Mouse (Mus musculus) liver, postnatal 0 days (tissue): Measurements from ENCODE around the gene Nfat5. TPM values are rescaled to one million over a fixed set of nuclear protein-coding genes. Genes with fewer than 3 reads are reported as not detected.
A peak's percentile ranks its signal among the peaks of the same experiment; 100 is the strongest.

Experiments used
- ATAC-seq: fragments of 200-750 bp; cut with Nextera tagmentation; 2 replicates; pipeline ENCODE4 v1.8.0; 2017; ENCODE audit warnings: mild to moderate bottlenecking, moderate library complexity
- DNase-seq: peaks from one replicate; pipeline ENCODE4 v3.0.0-alpha.2; 2016
- H3K27ac ChIP-seq: fragments of 300-500 bp; sonication (generic); 2 replicates; pipeline ENCODE4 v1.5.1; 2014; ENCODE audit warnings: antibody characterized with exemption, moderate library complexity, mild to moderate bottlenecking, low read depth
- H3K27me3 ChIP-seq: fragments of 300-500 bp; sonication (generic); 2 replicates; pipeline ENCODE4 v1.6.1; 2014; ENCODE audit warnings: low read length, control low read depth, mixed read lengths; ENCODE audit not compliant: insufficient read depth
- H3K36me3 ChIP-seq: fragments of 300-500 bp; sonication (generic); replicated peaks from 2 replicates; pipeline ENCODE4 v1.6.1; 2014; ENCODE audit warnings: mild to moderate bottlenecking, control low read depth, low read length, moderate library complexity, mixed read lengths; ENCODE audit not compliant: insufficient read depth
- H3K4me1 ChIP-seq: fragments of 300-500 bp; sonication (generic); 2 replicates; pipeline ENCODE4 v1.6.1; 2014; ENCODE audit warnings: antibody characterized with exemption, mild to moderate bottlenecking, control low read depth; ENCODE audit not compliant: insufficient read depth
- H3K4me2 ChIP-seq: fragments of 300-500 bp; sonication (generic); 2 replicates; pipeline ENCODE4 v1.6.1; 2014; ENCODE audit warnings: low read depth, mild to moderate bottlenecking, low read length, moderate library complexity, mixed read lengths
- H3K4me3 ChIP-seq: fragments of 300-500 bp; sonication (generic); 2 replicates; pipeline ENCODE4 v1.5.1; 2014; ENCODE audit warnings: low read depth, low read length
- H3K9ac ChIP-seq: fragments of 300-500 bp; sonication (generic); replicated peaks from 2 replicates; pipeline ENCODE4 v1.6.1; 2014; ENCODE audit warnings: mild to moderate bottlenecking, moderate library complexity
- H3K9me3 ChIP-seq: fragments of 300-500 bp; sonication (generic); 2 replicates; pipeline ENCODE4 v1.6.1; 2016; ENCODE audit warnings: mild to moderate bottlenecking, control low read depth, low read length, mixed read lengths
- CTCF ChIP-seq: sonication (generic); IDR thresholded peaks from 2 replicates; pipeline ENCODE4 v1.5.1; 2016; ENCODE audit warnings: antibody characterized with exemption, low read depth
- EP300 ChIP-seq: IDR thresholded peaks from 2 replicates; pipeline ENCODE4 v1.6.1; 2016; ENCODE audit warnings: antibody characterized with exemption, low read depth, mild to moderate bottlenecking
- WGBS: fragments of 180-500 bp; shearing (Covaris S2); extraction: QIAGEN DNeasy Blood & Tissue Kit; methylation state at CpG from one replicate; pipeline ENCODE4 v1.1.7; 2014; ENCODE audit not compliant: insufficient replicate concordance; 5-methylcytosine and 5-hydroxymethylcytosine counted together
- polyA plus RNA-seq: library from polyadenylated mRNA; unstranded; fragments of >200 nt; fragmentation: Nextera tagmentation; extraction: Ambion mirVana; gene quantifications from 2 replicates; pipeline ENCODE4 v1.2.1, GENCODE M21; 2015

Nfat5 gene
- polyA plus RNA-seq, 1 experiment from 2014 or later = 1.6 TPM

DNA sequence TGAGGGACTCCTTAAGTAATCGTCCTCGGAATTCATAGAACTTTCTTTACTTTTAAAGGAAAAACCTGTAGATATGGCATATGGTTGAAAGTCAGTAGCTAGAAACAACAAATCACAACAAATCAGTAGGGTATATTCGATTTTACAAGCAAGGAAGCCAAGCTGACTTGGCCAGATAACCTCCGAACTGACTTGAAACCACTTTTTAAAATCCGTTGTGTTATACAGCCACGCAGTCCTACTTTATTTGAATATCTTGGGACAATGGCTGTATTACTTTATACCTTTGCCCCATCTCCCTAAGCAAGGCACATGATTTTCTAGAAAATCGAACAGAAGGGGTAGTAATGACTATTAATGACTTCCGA lies 131.9 kb downstream of the Nfat5 start:
- no peak for DNase-seq
- Histone ChIP-seq H3K9ac (no peak overlapping the region), H3K9me3 (no peaks in the 10 kb centered on the region), H3K4me2 (peak overlapping the region; percentile 87; the same call in 1 of the 2 replicates), H3K36me3 (peaks cover 7% of the 10 kb centered on the region), H3K4me1 (peaks cover 17% of the 10 kb centered on the region), H3K27me3 (no peaks in the 10 kb centered on the region), H3K4me3 (no peak overlapping the region), H3K27ac (no peak overlapping the region)
- 37% methylated on average over 8 of the region's 8 CpGs for WGBS
- TF ChIP-seq CTCF (no peak), EP300 (no peak)
- 0 out of 2 replicates have a peak, but pooled peaks have one; percentile 3 for ATAC-seq

Other genes starting within 250 kb of the Nfat5 start
- 20.7 and 21.5 TPM in 2 replicates for gene Pdf, start 244.9 kb upstream of the Nfat5 start, polyA plus RNA-seq
- gene Cog8, start 236.8 kb upstream of the Nfat5 start, polyA plus RNA-seq = 15.6 and 16.8 TPM in 2 replicates
- gene Nip7, start 236.6 kb upstream of the Nfat5 start, polyA plus RNA-seq = 31.2 and 31.4 TPM in 2 replicates
- 0.92 and 1.5 TPM in 2 replicates for gene Tmed6, start 227.8 kb upstream of the Nfat5 start, polyA plus RNA-seq
- gene Terf2, start 196.9 kb upstream of the Nfat5 start, polyA plus RNA-seq = 6.9 and 7.3 TPM in 2 replicates
- 19.7 and 23.6 TPM in 2 replicates for gene Cyb5b, start 142.8 kb upstream of the Nfat5 start, polyA plus RNA-seq
- 8.3 and 8.4 TPM in 2 replicates for gene Nqo1, start 109.7 kb downstream of the Nfat5 start, polyA plus RNA-seq
- 17.0 and 18.4 TPM in 2 replicates for gene Nob1, start 131.6 kb downstream of the Nfat5 start, polyA plus RNA-seq
- gene Wwp2, start 142.9 kb downstream of the Nfat5 start, polyA plus RNA-seq = 26.2 and 29.1 TPM in 2 replicates